Comparison of ENCODE assay signal across 22 mouse cellular contexts in the genomic region with DNA sequence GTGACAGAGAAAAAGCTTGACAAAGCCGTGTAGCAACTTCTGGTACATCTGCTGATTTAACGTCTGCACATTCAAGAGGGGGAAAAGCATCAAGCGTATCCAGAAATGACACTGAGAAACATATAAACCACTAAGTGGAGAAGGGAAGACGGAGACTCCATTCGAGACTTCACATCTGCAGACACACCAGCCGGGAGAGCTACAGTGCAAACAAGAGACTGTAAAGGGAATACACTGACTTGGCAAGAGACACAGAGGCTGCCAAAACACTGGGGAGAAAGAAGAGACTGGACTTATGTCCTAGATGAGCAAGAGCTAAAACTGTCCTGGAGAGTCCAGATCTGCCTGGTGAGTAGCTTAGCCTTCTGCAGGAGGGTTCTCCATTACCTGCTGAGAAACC.
"Had no signal": no experiment of that assay in that cellular context is flagged by ENCODE, and none has a peak within 500 bp of the region (broad histone marks: within the 10 kb centered on the region; RNA-seq: fewer than 3 reads in every experiment).

No protein-coding gene starts in this region.

- H3K36me3 ChIP-seq: heart, embryonic 10.5 days; heart, embryonic 12.5 days; hindbrain, embryonic 13.5 days; hindbrain, embryonic 15.5 days; kidney, embryonic 15.5 days; limb, embryonic 13.5 days; limb, embryonic 15.5 days had no signal

- H3K4me3 ChIP-seq: heart, embryonic 10.5 days; heart, embryonic 12.5 days; hindbrain, embryonic 13.5 days; hindbrain, embryonic 15.5 days; kidney, embryonic 15.5 days; limb, embryonic 13.5 days; limb, embryonic 15.5 days had no signal

- H3K27me3 ChIP-seq: heart, embryonic 12.5 days; hindbrain, embryonic 15.5 days; kidney, embryonic 15.5 days; limb, embryonic 13.5 days; limb, embryonic 15.5 days had no signal

- H3K27ac ChIP-seq: heart, embryonic 10.5 days; hindbrain, embryonic 13.5 days; hindbrain, embryonic 15.5 days; hindbrain, postnatal 0 days; kidney, embryonic 15.5 days; kidney, postnatal 0 days; limb, embryonic 13.5 days; limb, embryonic 15.5 days had no signal

- H3K4me1 ChIP-seq: heart, embryonic 10.5 days; heart, embryonic 12.5 days had no signal

- DNase-seq: forebrain, postnatal 0 days; gastrocnemius, postnatal 14 days; gastrocnemius, postnatal 36 days; heart, adult 18-20 months; heart, postnatal 14 days; heart, postnatal 36 days; kidney, adult 11 months; kidney, adult 2 months; kidney, adult 9 months; kidney, postnatal 14 days; kidney, postnatal 36 days; layer of hippocampus, postnatal 36 days; left cerebral cortex, postnatal 4 days had no signal
